Mouse (Mus musculus): Measurements from ENCODE around the gene Htr2a. TPM values are rescaled to one million over a fixed set of nuclear protein-coding genes. Genes with fewer than 3 reads are reported as not detected.

Htr2a gene
- polyA plus RNA-seq, 1 experiment from 2014 or later, result 5.0 TPM

DNA sequence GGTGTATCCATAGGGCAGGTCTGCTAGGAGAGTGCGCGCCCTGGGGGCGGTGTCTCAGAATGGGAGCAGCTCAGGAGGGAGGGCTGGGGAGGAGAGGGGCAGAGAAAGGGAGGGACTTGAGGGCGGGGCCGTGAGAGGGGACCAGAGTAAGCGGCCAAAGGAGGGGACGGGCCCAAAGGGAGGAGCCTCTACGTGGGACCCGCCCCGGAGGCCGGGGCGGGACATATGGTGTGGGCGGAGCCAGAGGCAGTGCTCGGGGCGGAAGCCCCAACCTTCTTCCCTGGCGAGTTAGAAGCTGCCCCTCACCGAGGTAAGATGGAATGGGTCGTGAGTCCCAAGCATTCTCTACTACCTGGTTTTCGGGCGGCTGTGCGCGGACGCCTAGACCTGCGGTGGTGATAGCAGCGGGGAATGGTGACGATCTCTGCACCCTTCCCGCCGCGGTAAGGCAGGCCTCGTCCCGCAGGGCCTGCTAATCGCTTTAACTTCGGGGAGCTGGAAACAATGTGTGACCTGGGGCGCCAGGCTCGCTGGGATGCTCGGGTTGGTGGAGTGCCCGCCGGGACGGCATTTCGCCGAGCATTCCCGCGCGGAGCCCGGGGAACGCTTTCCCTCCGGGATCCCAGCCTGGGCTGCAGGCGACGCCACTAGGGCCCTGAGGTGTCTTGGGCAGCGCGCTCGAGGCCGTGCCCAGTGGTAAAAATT lies 91.6 kb downstream of the Htr2a start, which contains the start of gene Esd:
Gene Esd, plus strand, starts transcription at position 219 of the 705 bp plus-strand sequence.
- peak within 1 kb of the TSS; percentile 65; the same call in 1 of the 2 replicates for H3K27ac ChIP-seq
- H3K9ac ChIP-seq, result peak within 1 kb of the TSS; percentile 83
- ATAC-seq (ENCODE audit: low FRiP score) (peak; percentile 98), DNase-seq (ENCODE audit: low spot score) (peak; percentile 80)
- H3K27me3 ChIP-seq (ENCODE audit: control insufficient read depth, insufficient read depth, low read length), result no peaks in the 10 kb centered on the region
- H3K9me3 ChIP-seq (ENCODE audit: control insufficient read depth, low read length), result no peaks in the 10 kb centered on the region
- peak within 1 kb of the TSS; percentile 91 for H3K4me3 ChIP-seq (replicated peaks; ENCODE audit: low read length)
- WGBS, result under 1% methylated on average over 53 of the region's 53 CpGs
- H3K4me2 ChIP-seq (replicated peaks), result peak within 1 kb of the TSS; percentile 88
- peaks cover 9% of the 10 kb centered on the region for H3K4me1 ChIP-seq (replicated peaks; ENCODE audit: control insufficient read depth, insufficient read depth, low read length)
- peaks cover 13% of the 10 kb centered on the region for H3K36me3 ChIP-seq (replicated peaks; ENCODE audit: control insufficient read depth, insufficient read depth)

DNA sequence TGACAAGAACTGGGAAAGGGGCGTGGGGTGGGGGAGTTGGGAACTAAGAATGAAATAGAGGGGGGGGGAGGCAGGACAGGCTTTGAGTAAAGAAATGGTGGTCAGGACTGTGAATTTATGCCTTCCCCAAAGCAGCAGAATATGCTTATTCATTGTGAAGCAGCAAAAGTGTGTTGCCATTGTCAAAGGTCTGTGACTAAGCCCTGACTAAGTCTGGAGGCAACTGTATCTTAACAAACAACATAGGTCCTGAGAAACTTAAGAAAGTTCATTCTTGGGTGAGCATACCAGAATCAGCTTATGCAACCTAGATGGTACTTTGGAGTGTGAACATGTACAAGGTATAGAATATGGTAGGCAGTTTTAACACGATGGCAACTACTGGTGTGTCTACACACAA lies 92.8 kb downstream of the Htr2a start:
- WGBS, result 67% methylated on average over 2 of the region's 2 CpGs
- H3K4me1 ChIP-seq (replicated peaks; ENCODE audit: control insufficient read depth, insufficient read depth, low read length), result peaks cover 9% of the 10 kb centered on the region
- H3K4me2 ChIP-seq (replicated peaks), result peak overlapping the region; percentile 88
- H3K36me3 ChIP-seq (replicated peaks; ENCODE audit: control insufficient read depth, insufficient read depth), result peaks cover 24% of the 10 kb centered on the region
- H3K9me3 ChIP-seq (ENCODE audit: control insufficient read depth, low read length), result no peaks in the 10 kb centered on the region
- ATAC-seq (ENCODE audit: low FRiP score) (no peak), DNase-seq (ENCODE audit: low spot score) (no peak)
- no peak overlapping the region for H3K27ac ChIP-seq
- no peaks in the 10 kb centered on the region for H3K27me3 ChIP-seq (ENCODE audit: control insufficient read depth, insufficient read depth, low read length)
- 0 out of 2 replicates have a peak overlapping the region, but pooled peaks have one; percentile 24 for H3K9ac ChIP-seq
- H3K4me3 ChIP-seq (replicated peaks; ENCODE audit: low read length), result peak overlapping the region; percentile 91; the same call in 1 of the 2 replicates

DNA sequence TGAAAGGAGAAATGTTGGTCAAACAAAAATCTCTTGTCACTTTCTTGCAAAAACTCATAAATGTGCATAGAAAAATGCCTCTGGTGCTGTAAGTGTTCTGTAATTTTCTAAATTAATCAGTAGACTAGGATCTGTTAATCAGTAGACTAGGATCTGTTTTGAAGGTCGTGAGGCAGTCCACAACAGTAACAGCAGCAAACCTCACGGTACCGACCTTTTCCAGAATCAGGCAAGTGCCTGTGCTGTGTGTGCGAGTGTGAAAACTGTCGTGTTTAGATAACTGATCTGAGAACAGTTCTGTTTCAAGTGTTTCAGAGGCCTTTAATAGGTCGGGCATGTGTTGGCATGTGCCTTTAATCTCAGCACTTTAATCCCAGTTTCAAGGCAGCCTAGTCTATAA lies 94.8 kb downstream of the Htr2a start:
- H3K36me3 ChIP-seq (replicated peaks; ENCODE audit: control insufficient read depth, insufficient read depth), result peaks cover 44% of the 10 kb centered on the region
- no peak overlapping the region for H3K4me2 ChIP-seq (replicated peaks)
- H3K27ac ChIP-seq, result no peak overlapping the region
- H3K9me3 ChIP-seq (ENCODE audit: control insufficient read depth, low read length), result no peaks in the 10 kb centered on the region
- ATAC-seq (ENCODE audit: low FRiP score) (no peak), DNase-seq (ENCODE audit: low spot score) (no peak)
- peaks cover 9% of the 10 kb centered on the region for H3K4me1 ChIP-seq (replicated peaks; ENCODE audit: control insufficient read depth, insufficient read depth, low read length)
- H3K9ac ChIP-seq, result no peak overlapping the region
- H3K4me3 ChIP-seq (replicated peaks; ENCODE audit: low read length), result no peak overlapping the region
- no peaks in the 10 kb centered on the region for H3K27me3 ChIP-seq (ENCODE audit: control insufficient read depth, insufficient read depth, low read length)
- 90% methylated on average over 6 of the region's 6 CpGs for WGBS

DNA sequence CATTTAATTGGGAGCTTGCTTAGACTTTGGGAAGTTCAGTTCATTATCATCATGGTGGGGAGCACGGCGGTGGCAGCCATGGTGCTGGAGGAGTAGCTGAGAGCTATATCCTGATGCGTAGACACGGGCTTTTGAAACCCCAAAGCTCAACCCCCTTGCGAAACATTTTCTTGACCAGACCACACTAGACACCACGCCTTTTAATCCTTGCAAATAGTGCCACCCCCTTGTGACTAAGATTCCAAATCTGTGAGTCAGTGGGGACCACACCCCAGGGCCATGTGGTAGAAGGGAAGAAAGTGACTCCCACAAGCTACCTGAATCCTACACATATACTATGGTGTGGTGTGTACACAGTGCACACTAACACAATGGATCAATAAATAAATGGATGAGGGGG lies 96.2 kb downstream of the Htr2a start:
- no peak for ATAC-seq (ENCODE audit: low FRiP score)
- Histone ChIP-seq H3K27ac (no peak overlapping the region), H3K9ac (no peak overlapping the region), H3K36me3 (replicated peaks; ENCODE audit: control insufficient read depth, insufficient read depth) (peaks cover 58% of the 10 kb centered on the region), H3K4me2 (replicated peaks) (no peak overlapping the region), H3K4me3 (replicated peaks; ENCODE audit: low read length) (no peak overlapping the region), H3K9me3 (ENCODE audit: control insufficient read depth, low read length) (no peaks in the 10 kb centered on the region), H3K4me1 (replicated peaks; ENCODE audit: control insufficient read depth, insufficient read depth, low read length) (peaks cover 9% of the 10 kb centered on the region), H3K27me3 (ENCODE audit: control insufficient read depth, insufficient read depth, low read length) (no peaks in the 10 kb centered on the region)
- 97% methylated on average over 6 of the region's 6 CpGs for WGBS
- no peak for DNase-seq (ENCODE audit: low spot score)

Other genes with a start within 250 kb of the Htr2a start
- 243 and 248 TPM in 2 replicates for gene Esd, start 91.5 kb downstream of the Htr2a start, polyA plus RNA-seq (2014; fragmentation: Nextera tagmentation; extraction: Ambion mirVana)

Measured in hindbrain, embryonic 14.5 days (tissue).